Mouse (Mus musculus) megakaryocyte, adult 5-6 weeks (primary cell): ENCODE measurements around the gene Egr4. TPM values are rescaled to one million over a fixed set of nuclear protein-coding genes. Genes with fewer than 3 reads are reported as not detected.

Experiments
- ATAC-seq: 2 replicates; pipeline ENCODE4 v1.8.0; 2016; ENCODE audit warnings: mild to moderate bottlenecking, inconsistent platforms; ENCODE audit not compliant: poor library complexity, severe bottlenecking
- total RNA-seq, 2 experiments: library from RNA; stranded (forward) in 1 of 2; stranded (reverse) in 1 of 2; fragments of 153-499, 151-499 nt in 1 of 2; fragments of 221-1000, 200-1000 nt in 1 of 2; gene quantifications; 2 replicates each; pipeline versions ENCODE4 v1.2.3 to v1.2.4; 2015 to 2017

Gene Egr4
- total RNA-seq (2015), result not detected in 2 replicates
- total RNA-seq (2017), result not detected in 2 replicates

DNA sequence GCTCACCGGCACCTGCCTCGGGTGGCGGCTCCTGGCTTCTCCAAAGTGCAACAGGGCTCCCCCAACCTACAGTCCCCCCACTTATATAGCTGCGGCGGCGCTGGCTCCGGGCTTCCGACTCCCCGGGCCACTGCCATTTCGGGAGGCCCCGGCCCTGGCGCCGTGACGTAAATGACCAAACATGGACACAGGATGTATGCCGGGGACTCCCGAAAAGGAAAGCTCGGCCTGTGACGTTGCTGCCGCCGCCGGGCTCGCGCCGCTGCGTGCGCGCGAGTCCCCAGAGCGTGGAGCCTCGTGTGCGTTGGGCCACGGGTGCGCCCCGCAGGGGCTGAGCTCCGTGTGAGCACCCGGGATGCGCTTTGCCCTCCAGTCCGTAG lies at the start of gene Egr4:
Gene Egr4, minus strand, starts transcription at position 59 of the 380 bp plus-strand sequence.
- 0 out of 2 replicates have a peak, but pooled peaks have one; percentile 18 for ATAC-seq

DNA sequence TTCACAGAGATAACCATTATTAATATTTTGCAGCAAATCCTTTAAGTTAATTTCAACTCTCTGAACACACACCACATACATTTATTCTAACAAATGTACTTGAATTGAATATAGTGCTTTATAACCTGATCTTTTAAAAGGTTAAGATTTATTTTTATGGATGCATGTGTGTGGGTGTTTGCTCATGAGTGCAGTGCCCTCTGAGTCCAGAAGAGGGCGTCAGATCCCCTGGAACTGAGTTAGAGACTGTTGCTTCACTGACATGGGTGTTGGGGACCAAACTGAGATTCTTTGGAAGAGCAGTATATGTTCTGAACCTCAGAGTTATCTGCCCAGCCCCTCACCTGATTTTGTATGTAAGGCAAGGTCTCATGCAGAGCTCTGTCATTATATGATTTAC lies 49.0 kb upstream of the Egr4 start:
- no peak for ATAC-seq

DNA sequence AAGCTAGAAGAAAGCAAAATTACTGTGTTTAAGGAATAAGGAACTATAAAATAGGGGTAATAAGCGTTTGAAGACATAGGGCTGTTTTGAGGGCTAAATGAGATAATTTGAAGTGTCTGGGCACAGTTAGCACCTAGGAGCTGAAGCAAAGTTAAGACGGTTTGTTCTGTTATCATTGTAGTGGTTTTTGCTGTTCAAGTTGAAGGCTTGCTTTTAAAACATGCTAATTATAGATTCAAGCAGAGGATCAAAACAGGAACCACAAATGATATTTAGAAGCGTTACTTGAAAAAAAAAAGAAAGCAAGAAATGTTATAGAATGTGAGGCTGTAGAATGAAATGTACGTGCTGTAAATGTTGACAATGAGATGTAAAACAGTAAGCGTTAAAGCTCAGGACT lies 34.3 kb upstream of the Egr4 start:
- no peak for ATAC-seq

DNA sequence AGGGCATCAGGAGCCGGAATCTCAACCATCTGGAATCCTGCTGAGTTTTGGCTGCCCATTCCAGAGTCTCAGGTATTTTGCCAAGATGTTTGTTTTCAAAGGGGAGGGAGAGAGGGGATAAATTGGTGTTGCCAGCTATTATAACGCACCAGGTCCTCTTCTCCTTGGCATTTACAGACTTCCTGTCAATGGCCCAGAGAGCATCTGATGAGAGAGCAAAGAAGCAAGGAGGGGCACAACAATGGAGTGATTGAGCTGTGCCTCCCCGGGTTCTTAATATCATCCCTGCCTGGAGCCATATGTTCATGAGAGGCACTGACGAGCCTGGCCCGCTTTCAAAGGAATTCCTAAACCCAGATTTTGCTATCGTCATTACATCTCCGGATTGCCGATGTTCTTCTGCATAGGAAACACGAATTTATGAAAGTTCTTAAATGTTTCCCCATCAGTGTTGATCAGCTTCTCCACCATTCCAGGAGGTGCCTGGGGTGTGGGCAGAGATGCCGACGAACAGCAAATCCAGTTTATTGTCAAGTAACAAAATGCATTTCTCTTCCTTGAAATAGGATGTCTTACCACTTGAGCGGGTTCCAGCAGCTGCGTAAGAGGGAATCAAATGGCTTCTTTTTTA lies 31.0 kb upstream of the Egr4 start:
- no peak for ATAC-seq

DNA sequence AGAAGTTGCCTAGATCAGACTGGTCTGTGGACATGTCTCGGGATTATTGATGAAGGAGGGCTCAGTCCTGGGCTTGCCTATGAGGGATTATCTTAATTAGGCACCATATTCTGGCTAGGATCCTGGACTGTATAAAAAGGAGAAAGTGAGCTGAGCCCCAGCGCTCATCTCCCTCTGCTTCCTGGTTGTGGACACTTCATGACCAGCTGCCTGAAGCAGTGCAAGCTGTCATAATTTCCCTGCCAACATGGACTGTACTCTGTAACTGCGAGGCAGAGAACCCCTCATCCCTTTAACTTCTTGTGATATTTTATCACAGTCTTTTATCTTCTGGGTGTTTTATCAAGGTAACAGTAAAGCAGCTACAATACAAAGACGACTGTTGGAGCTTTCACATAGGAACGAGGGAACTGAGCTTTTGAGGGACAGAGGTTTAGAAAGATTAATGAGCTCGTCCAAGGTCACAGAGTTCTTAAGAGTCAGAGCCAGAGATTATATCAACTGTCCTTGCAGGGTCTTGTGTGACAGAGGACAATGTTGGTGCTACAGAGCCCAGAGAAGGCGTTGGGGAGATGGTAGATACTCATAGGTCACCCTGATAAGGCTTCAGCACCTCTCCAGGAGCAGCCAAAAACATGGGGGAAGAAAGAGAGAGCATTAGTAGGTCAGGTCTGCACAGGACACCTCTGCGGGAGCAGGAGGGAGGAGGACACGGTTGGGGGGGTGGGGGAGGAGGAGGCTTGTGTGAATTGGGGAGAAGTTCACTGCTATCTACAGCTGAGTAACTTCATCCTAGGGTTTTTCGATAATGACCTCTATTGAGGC lies 30.2 kb upstream of the Egr4 start:
- no peak for ATAC-seq

DNA sequence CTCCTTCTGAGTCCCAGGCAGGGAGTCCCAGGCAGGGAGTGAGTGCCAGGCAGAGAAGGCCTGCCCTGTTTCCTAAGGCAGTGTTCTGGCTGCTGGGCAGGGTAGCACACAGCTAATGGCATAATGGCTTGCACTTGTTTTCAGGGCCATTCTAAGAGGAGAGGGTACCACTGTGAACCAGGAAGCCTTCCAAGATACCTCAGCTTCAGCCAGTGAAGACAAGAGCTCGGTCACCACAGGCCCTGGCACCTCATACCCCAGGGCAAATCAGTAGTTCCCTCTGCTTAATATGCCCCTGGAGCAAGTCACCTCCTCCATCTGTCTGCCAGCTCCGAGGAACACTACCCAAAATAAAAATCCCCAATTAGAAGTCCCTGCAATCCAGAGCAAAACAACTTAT lies 9.4 kb upstream of the Egr4 start:
- ATAC-seq, result no peak

DNA sequence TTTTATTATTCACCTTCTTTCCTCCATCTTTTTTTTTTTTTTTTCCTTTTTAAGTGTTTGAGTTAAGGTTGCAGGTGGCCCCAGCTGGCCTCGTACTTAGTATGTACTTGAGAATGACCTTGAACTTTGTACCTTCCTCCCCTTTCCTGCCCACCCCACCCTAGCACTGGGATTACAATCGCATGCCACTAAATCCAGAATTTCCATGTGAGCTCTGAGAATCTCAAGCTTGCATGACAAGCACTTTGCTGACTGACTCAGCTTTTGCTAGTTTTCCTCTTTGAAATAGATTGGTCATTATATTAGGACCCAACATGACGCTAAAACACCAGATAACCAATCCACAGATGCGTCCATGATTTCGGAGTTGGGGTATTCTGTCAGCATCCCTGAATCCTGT lies 8.6 kb upstream of the Egr4 start:
- ATAC-seq, result no peak

DNA sequence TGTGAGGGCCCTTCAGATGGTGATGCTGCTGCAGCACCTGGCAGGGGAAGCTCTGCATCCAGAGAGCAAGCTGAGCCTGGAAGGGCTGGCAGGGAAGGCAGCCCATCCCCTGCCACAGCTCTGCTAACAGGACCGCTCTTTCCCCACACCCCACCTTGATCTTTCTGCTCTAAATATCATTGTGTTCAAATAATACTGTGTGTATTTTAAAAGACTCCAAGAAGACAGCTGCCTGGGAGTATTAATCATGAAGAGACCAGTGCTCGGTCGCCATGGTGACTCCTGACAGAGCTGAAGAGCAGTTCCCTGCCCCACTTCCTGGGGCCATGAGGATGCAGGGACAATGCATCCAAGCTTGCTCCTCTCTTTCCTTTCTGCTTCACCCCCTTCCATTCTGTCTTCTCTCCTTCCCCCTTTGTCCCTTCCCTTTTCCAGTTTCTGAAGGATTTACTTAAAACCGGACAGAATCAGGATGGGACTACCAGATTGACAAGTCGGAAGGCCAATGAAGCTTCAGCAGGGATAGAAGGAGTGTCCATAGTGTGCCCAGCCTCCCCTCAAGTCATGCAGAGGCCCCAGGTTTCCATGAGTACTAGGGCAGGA lies 4.8 kb upstream of the Egr4 start:
- no peak for ATAC-seq

DNA sequence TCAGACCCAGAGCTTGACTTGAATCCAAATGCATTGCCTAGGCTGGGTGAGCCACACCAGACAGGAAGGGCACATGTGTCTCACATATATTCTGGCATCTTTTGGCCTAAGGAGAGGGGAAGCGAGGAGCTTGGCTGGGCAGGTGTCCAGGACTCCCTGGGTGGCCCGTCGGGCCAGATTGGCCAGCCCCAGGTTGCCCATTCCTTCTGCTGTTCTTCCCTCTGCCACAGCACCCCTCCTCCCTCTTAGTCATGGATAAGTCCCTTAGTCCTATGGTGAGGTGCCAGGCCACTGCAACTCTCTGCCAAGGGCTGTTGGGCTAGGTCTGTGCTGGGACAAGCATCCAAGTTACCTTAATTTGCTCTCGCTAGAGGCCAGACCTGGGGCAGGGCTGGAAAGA lies 2.6 kb upstream of the Egr4 start:
- ATAC-seq, result no peak

DNA sequence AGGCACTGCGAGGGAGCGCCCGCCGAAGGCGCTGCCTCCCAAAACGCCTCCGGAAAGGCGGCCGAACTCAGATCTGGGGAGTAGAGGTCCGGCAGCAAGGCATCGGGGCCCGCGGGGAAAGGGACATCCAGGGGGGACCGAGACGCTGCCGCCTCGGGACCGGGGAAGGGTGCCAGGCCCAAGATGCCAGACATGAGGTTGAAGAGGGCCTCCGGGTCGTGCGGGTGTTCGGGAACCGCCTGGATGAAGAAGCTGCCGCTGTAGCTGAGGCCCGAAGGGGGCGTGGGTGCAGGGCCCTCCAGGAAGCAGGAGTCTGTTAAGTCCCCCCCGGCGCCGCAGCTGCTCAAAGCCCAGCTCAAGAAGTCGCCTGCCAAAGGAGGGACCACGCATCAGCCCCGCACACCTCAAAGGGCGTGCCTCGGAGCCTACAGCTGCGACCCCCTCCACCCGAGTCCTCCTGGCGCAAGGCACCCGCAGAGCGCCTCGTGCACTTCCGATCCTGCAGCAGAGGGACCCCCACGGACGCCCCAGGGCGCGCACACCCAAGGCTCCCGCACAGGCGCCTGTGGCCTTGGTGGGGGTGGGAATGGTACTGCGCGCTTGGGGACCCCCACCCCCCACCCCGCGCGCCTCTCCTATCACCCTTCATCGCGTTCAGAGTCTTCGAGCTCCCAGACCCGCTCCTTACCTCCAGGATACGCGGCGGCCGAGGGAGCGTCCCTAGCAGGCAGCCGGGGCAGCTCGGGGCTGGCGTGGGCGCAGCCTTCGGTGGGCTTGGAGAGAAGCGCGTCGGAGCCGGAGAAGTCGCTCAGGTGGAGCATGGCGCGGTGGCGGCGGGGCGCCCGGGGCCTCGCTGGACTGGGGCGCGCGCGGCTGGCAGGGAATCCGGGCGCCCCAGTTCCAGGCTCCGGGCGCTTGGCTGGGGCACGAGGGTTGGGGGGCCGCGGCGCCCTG lies 535 bp downstream of the Egr4 start:
- ATAC-seq, result no peak

DNA sequence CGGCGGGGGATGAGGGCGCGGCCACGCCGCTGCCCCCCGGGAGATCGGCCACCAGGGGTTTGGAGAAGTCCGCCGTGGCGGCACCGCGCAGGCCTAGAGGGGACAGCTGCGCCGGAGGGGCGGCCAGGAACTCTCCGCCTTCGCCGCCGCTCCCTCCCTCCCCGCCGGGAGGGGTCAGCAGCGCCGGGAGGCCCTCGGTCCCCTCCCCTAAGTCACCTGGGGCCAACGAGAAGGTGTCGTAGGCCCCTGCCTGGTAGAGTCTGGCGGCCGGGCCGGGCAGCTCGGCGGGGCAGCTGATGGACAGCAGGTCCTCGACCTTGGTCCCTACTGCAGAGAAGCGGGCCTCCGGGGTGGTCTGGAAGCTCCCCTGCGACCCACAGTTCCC lies 1.3 kb downstream of the Egr4 start:
- ATAC-seq, result no peak

DNA sequence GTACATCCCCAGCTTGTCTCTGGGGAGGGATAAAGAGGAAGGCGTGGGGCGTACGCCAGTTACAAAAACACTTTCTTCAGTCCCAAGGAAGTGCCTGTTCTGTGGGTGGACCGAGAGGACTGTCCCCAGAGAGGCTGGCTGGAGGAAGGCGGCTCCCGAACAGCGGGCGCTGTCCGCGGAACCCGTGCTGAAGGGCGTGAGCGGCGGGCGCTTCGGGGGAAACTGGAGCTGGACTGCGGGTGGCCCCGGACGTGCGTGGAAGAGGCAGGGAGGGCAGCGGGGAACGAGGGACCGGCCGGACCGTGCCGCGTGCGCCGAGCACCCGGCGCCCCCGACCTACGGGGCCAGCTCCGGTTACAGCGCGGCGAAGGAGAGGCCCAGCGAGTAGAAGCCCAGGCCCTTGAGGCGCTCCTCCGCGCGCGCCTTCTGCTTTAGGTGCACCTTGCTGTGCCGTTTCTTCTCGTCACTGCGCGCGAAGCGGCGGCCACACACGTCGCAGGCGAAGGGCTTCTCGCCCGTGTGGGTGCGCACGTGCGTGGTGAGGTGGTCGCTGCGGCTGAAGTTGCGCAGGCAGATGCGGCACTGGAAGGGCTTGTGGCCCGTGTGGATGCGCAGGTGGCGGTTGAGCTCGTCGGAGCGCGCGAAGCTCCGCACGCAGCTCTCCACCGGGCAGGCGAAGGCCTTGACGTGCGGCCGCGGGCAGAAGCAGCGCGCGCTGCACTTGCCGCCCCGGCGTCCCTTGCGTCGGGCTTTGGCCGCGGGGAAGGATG lies 1.9 kb downstream of the Egr4 start:
- ATAC-seq, result no peak

DNA sequence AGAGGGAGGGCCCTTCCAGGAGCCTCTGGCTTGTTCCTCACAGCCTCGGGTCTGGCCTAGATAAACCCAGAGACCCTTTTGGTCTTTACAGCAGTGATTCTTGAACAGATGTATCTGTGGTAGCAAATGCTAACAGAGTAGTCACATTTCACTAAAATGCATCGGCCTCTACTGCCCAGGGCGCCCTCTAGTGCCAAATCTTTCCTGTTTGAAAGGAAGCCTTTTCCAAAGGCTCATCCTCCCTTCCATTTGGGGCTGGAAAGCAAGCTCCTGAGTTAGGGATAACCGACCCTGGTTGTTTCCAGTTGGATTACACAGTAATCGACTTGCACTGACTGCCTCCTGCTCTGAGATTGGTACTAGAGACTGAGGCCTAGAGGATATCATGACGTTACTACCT lies 2.9 kb downstream of the Egr4 start:
- no peak for ATAC-seq

DNA sequence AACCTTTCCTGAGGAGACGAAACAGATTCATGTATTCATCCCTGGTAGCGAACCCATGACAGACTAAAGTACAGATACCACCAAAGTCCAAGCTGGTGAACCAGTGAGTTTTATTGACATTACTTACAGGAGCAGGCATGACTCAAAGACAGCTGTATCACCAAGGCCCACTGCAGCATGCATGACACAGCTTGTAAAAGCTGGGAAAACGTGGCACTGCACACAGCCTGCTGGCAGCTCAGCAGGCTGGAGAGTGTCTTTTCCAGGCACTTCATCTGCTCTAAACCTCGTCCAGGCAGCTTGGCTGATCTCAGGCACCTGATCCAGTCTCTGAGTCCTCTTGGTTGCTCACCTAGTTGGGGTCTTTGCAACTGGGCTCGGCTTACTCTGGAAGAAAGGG lies 4.8 kb downstream of the Egr4 start:
- ATAC-seq, result no peak

DNA sequence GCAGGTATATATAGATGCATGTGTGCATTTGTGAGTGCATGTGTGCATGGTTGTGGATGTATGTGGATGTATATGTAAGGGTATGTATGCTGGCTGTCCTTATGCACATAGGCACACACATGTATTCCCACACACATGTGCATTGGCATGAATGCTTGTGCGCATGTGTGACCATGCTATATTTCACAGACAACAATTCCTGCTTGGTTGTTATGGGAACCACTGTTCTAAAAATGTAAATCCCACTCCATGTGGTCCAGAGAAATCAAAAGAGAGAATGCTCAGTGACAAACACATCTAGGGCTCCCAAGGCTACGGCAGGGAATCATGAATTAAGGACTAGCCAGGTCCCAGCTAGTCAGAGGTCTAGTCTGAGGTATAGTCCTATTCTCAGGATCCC lies 8.5 kb downstream of the Egr4 start:
- ATAC-seq, result no peak

DNA sequence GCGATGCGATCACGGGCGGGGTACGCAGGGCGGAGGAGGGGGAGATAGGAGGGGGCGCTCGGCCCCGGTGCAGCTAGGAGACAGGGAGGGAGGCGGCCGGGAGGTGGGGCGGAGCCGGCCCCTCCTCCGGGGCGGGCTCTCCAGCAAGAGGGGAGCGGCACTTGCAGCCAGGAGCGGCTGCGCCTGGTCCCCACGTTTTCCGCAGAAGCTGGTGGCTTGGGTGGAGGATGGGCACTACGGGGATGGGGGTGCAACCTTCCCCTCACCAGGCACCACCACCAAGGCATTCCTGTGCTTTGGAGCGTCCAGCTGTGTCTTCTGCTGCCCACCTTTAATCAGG lies 10.5 kb downstream of the Egr4 start, which contains the start of gene Fbxo41:
Gene Fbxo41, minus strand, starts transcription at position 84 of the 340 bp plus-strand sequence.
- ATAC-seq, result no peak

DNA sequence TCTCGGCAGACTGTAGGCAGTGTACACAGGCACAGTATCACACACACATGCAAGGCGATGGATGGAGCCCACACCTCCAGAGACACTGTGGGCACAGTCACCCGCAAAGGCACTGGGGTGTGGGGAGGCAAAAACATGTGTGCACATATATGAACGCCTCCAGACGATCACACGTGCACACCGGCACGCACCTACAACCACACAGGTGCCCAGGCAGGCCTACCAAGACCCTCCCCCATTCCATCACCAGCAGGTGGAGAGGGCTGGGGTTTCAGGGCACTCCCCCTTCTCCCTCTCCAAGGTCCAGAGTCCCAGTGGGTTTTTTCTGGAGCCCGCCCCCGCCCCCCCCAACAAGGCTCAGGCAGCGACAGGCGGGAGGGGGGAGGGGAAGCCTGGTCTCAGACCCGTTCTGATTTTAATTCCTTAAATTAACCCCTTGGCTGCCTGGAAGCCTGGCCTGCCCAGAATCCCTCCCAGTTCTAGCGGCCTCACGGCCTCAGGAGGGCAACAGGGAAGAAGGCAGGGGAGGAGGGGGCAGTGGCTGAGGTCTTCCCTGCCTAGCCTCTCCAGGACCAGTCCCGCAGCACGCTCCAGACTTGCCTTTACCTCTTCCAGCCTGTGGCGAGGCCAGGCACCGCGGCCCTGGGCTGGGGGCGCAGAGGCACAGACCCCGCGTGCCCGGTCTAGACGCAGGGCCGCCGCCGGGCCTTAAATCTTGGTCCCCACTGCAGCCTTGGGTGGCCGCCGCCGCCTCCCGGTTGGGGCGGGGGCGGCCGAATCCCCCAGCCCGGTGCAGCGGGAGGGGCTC lies 11.1 kb downstream of the Egr4 start:
- ATAC-seq, result no peak

DNA sequence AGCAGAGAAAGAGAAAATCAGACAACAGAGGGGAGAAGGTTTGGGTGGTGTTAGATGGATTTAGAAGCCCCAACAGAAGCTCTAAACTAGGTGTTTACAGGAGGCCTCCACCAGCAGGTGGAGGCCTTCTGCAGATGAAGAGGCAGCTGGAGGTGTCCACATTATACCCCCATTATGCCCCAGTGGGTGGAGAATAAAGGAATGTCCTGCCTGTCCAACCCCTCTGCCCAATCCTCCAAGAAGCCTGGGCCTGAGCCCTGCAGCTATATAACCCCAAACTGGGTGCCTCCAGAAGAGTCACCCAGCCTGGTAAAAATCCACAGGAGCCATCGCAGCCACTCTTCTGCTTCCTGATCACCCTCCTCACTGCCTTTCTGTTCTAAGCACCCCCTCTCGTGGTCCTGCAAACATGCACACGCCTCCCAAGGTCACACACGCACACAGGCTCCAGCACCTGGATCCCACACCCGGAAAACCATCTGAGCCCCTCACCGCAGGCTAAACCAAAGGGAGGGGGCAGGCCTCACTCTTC lies 11.8 kb downstream of the Egr4 start:
- no peak for ATAC-seq

DNA sequence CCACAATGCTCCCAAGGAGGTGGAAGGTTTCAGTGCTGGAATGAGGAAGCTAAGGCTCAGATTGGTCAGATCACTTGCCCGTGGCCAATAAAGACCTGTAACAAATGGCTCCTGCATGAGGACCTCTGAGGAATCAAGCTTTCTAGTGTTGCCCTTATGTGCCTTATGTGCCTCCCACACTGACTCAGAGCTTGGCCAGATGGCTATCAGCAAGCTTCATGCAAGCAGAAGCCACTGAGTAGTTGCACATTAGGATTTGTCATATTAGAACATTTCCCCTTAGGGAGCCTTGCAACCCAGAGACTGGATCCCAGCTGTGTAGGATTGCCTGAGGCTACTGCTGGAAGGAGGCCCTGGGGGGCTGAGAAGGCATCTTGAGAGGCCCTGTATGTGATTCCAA lies 13.0 kb downstream of the Egr4 start:
- no peak for ATAC-seq
